Mouse (Mus musculus) liver, adult 2 months (tissue): Measurements from ENCODE around the gene Ing2.
A peak's percentile ranks its signal among the peaks of the same experiment; 100 is the strongest.

Experiments
- CTCF ChIP-seq: fragments of 200-500 bp; IDR thresholded peaks from 2 replicates; pipeline ENCODE4 v1.5.1; 2011; ENCODE audit warnings: low read depth, low read length, control low read depth
- POLR2A ChIP-seq: fragments of 200-500 bp; IDR thresholded peaks from 2 replicates; pipeline ENCODE4 v1.6.1; 2011; ENCODE audit warnings: low read length, control low read depth; ENCODE audit not compliant: insufficient read depth; ENCODE audit errors: extremely low read depth

- TF ChIP-seq CTCF = no peak
- TF ChIP-seq POLR2A = peak; percentile 94
These were observed 38.7 kb upstream of the Ing2 start, which contains the start of gene Cdkn2aip for GRCm38 (mm10) chr8:47713761-47714745.
